Mouse (Mus musculus) neural tube, embryonic 10.5 days (tissue): ENCODE data around the gene Fam50a.
A peak's percentile ranks its signal among the peaks of the same experiment; 100 is the strongest.
"Not testable (repeated sequence)": the region's sequence is repeated elsewhere in the genome, so short reads cannot be mapped to it uniquely, and the experiment has no call there.

ENCODE experiments used
- DNase-seq: peaks from one replicate; pipeline ENCODE4 v3.0.0-alpha.2; 2017; ENCODE audit warnings: low spot score; ENCODE audit errors: extremely low spot score

Gene Fam50a

GRCm38 (mm10) chrX:74329215-74329671 is 16.4 kb downstream of the Fam50a start:
- DNase-seq = no peak

DNA sequence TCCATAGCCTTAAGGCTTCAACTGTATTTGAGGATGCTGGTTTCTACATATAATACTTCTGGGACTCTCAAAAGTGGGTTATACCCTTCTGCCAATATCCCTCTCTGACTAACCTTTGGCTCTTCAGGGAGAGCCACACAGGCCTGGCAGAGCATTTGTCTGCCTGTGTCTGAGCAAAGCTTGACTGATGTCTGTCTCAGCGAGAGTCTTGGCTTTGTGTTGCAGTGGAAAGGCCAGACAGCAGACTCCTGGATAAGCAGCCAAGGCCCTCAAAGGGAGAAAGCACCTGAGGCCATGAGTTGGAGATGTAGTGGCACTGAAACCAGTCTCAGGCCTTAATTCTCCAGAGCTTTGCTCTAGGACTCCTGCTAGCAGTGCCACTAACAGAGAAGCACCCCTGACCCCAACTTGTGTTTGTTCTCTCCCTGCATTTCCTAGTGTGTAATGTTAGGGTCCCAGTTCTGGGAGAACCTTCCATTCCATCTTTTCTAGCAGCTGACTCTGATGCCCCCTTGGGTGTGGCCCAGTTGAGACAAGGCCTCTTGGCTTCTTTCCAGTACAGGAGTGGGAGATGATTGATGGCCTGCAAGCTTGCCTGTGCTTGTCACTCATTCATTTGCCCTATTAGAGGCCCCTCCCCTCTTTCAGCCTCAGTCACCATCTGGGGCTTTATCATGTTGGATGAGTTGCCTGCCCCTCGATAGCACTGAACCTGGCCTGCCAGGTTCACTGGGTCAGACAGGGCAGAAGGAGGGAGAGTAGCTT is 17.5 kb downstream of the Fam50a start:
- DNase-seq = no peak

- DNase-seq = peak; percentile 16
Measured at GRCm38 (mm10) chrX:74352645-74353466, 40.0 kb downstream of the Fam50a start.

DNA sequence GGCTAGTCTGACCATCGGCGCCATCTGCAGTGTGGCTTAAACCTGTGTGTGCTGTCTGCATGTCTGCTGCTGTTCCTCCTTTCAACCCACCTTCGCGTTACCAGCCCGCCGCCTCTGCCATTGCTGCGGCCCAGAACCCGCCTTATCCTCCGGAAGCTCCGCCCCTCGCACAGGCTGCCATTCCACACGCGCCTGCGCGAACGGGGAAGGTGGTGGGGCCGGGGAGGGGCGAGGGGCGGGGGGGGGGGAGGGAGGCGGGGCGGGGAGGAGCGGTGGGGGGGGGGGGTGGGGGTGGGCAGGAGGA is 40.6 kb downstream of the Fam50a start, which contains the start of gene Lage3:
Lage3 (minus strand) TSS at position 152 of the 304 bp plus-strand sequence.
- peak; percentile 58 for DNase-seq

DNA sequence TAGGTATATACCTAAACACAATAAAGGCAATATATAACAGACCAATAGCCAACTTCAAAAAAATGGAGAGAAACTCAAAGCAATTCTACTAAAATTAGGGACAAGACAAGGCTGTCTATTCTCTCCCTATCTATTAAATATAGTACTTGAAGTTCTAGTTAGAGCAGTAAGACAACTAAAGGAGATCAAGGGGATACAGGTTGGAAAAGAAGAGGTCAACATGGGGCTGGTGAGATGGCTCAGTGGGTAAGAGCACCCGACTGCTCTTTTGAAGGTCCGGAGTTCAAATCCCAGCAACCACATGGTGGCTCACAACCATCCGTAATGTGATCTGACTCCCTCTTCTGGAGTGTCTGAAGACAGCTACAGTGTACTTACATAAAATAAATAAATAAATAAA is 44.2 kb downstream of the Fam50a start:
- not testable (repeated sequence) for DNase-seq

DNA sequence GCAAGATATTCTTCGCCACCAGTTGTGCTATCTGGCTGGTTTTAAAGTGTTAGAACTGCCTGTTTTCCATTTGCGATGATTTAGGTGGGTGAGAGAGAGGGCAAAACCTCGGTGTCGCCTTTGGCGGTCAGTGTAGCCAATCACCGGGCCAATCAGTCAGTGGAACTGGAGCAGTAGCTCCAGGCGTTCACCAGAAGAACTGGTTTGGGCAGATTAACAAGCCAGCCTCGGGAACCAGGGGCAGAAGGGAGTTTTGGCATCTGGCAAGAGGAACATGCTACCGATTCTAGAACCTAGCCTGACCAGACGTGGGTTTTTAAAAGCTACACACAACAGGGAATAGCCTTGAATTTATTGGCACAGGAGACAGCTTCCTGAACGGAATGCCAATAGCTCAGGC is 46.3 kb downstream of the Fam50a start:
- no peak for DNase-seq

- DNase-seq = no peak
Measured at GRCm38 (mm10) chrX:74367512-74367911, 54.7 kb downstream of the Fam50a start.

DNA sequence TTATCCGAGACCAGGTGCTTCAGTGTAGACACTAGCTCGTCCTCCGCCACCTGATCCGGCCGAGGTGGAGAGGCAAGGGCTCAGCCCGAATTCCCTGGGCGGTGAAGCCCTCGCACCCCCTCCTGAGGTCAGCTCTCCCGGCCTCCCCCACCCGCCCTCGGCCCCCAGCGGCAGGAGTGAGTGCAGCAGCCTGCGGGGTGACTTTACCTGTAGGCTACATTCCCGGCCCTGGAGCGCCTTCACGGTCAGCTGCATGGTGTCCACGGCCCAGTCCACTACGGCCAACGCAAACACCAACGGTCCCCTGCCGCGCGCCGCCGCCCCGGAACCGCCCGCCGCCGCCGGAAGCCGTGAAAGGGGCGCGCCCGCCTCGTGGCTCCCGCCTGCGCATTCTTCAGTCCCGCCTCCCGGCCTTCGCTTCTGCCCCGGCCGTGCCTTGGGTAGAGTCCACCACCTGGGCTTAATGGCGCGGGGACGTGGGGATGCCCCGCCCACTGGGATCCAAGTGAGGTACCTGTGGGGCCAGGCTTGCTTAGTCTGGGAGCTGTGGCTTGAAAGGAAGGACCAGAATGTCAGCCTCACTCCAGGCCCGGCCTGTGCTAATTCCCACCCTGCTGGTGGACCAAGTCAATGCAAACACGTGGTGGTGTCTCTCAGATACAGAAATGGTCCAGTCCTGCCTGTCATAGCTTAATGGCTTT is 55.5 kb downstream of the Fam50a start:
- DNase-seq = peak; percentile 69
